Mouse (Mus musculus) stomach, embryonic 15.5 days (tissue): Measurements from ENCODE around the gene Lrrc71. TPM values are rescaled to one million over a fixed set of nuclear protein-coding genes. Genes with fewer than 3 reads are reported as not detected.
A peak's percentile ranks its signal among the peaks of the same experiment; 100 is the strongest.

Source experiments
- ATAC-seq: fragments of 200-750 bp; cut with Nextera tagmentation; 2 replicates; pipeline ENCODE4 v1.8.0; 2017; ENCODE audit warnings: low read depth, moderate number of reproducible peaks, moderate TSS enrichment; ENCODE audit not compliant: insufficient read depth, low FRiP score
- H3K27ac ChIP-seq: fragments of 300-500 bp; sonication (generic); 2 replicates; pipeline ENCODE4 v1.5.1; 2015; ENCODE audit warnings: mild to moderate bottlenecking, inconsistent platforms
- H3K27me3 ChIP-seq: fragments of 300-500 bp; sonication (generic); replicated peaks from 2 replicates; pipeline ENCODE4 v1.6.1; 2015; ENCODE audit warnings: inconsistent platforms
- H3K36me3 ChIP-seq: fragments of 300-500 bp; sonication (generic); 2 replicates; pipeline ENCODE4 v1.6.1; 2015; ENCODE audit warnings: inconsistent platforms
- H3K4me1 ChIP-seq: fragments of 300-500 bp; sonication (generic); 2 replicates; pipeline ENCODE4 v1.6.1; 2015; ENCODE audit warnings: inconsistent platforms
- H3K4me2 ChIP-seq: fragments of 300-500 bp; sonication (generic); 2 replicates; pipeline ENCODE4 v1.6.1; 2015; ENCODE audit warnings: mild to moderate bottlenecking, inconsistent platforms
- H3K4me3 ChIP-seq: fragments of 300-500 bp; sonication (generic); replicated peaks from 2 replicates; pipeline ENCODE4 v1.5.1; 2015; ENCODE audit warnings: inconsistent platforms
- H3K9ac ChIP-seq: fragments of 300-500 bp; sonication (generic); 2 replicates; pipeline ENCODE4 v1.6.1; 2015; ENCODE audit warnings: inconsistent platforms
- H3K9me3 ChIP-seq: fragments of 300-500 bp; sonication (generic); 2 replicates; pipeline ENCODE4 v1.6.1; 2016; ENCODE audit warnings: inconsistent platforms
- WGBS: fragments of 180-500 bp; shearing (Covaris S2); methylation state at CpG from one replicate; pipeline ENCODE4 v1.1.7; 2015; 5-methylcytosine and 5-hydroxymethylcytosine counted together
- polyA plus RNA-seq: library from polyadenylated mRNA; unstranded; fragments of >200 nt; fragmentation: Nextera tagmentation; extraction: Ambion mirVana; gene quantifications from 2 replicates; pipeline ENCODE4 v1.2.1, GENCODE M21; 2015

The Lrrc71 gene
- polyA plus RNA-seq, result 0.37 and 0.53 TPM in 2 replicates

GRCm38 (mm10) chr3:87748431-87748830, at the start of gene Lrrc71:
Lrrc71 (minus strand) TSS chr3:87748625.
- Histone ChIP-seq H3K4me2 (no peak within 1 kb of the TSS), H3K27ac (no peak within 1 kb of the TSS), H3K27me3 (no peaks in the 10 kb centered on the region), H3K9me3 (no peaks in the 10 kb centered on the region), H3K9ac (no peak within 1 kb of the TSS), H3K36me3 (peaks cover 7% of the 10 kb centered on the region; the same call in 1 of the 2 replicates), H3K4me3 (no peak within 1 kb of the TSS), H3K4me1 (peaks cover 10% of the 10 kb centered on the region)
- ATAC-seq, result peak; percentile 41; the same call in 1 of the 2 replicates
- 42% methylated on average over 13 of the region's 13 CpGs for WGBS

GRCm38 (mm10) chr3:87796736-87797334, 48.4 kb upstream of the Lrrc71 start, which contains the start of gene Insrr:
Insrr (plus strand) TSS chr3:87796951.
- WGBS, result 2% methylated on average over 29 of the region's 29 CpGs
- H3K9me3 ChIP-seq, result no peaks in the 10 kb centered on the region
- no peak within 1 kb of the TSS for H3K9ac ChIP-seq
- ATAC-seq, result no peak
- peak within 1 kb of the TSS; percentile 84 for H3K4me2 ChIP-seq
- H3K36me3 ChIP-seq, result no peaks in the 10 kb centered on the region
- peaks cover 32% of the 10 kb centered on the region for H3K4me1 ChIP-seq
- H3K4me3 ChIP-seq, result peak within 1 kb of the TSS; percentile 39
- H3K27ac ChIP-seq, result no peak within 1 kb of the TSS
- H3K27me3 ChIP-seq, result peaks cover 92% of the 10 kb centered on the region

- H3K4me1 ChIP-seq, result peaks cover 32% of the 10 kb centered on the region
- ATAC-seq, result no peak
- H3K4me3 ChIP-seq, result peak overlapping the region; percentile 32
- no peak overlapping the region for H3K27ac ChIP-seq
- H3K27me3 ChIP-seq, result peaks cover 95% of the 10 kb centered on the region
- peak overlapping the region; percentile 55 for H3K4me2 ChIP-seq
- WGBS, result 16% methylated on average over 33 of the region's 33 CpGs
- H3K9me3 ChIP-seq, result no peaks in the 10 kb centered on the region
- no peak overlapping the region for H3K9ac ChIP-seq
- H3K36me3 ChIP-seq, result no peaks in the 10 kb centered on the region
These were observed 47.2 kb upstream of the Lrrc71 start for GRCm38 (mm10) chr3:87795336-87796277.

- H3K27me3 ChIP-seq, result peaks cover 88% of the 10 kb centered on the region
- ATAC-seq, result 0 out of 2 replicates have a peak, but pooled peaks have one; percentile 37
These were observed 46.5 kb upstream of the Lrrc71 start, which contains the start of gene Ntrk1 for GRCm38 (mm10) chr3:87794922-87795325. Ntrk1 (minus strand) TSS chr3:87795162.

GRCm38 (mm10) chr3:87789768-87790167, 41.3 kb upstream of the Lrrc71 start:
- Histone ChIP-seq H3K4me3 (no peak overlapping the region), H3K4me2 (no peak overlapping the region), H3K27ac (no peak overlapping the region), H3K9ac (no peak overlapping the region), H3K27me3 (peaks cover 40% of the 10 kb centered on the region), H3K9me3 (no peaks in the 10 kb centered on the region), H3K4me1 (peaks cover 15% of the 10 kb centered on the region), H3K36me3 (no peaks in the 10 kb centered on the region)
- ATAC-seq, result no peak
- 38% methylated on average over 5 of the region's 5 CpGs for WGBS

More at GRCm38 (mm10) chr3:87794922-87795325, 46.5 kb upstream of the Lrrc71 start, which contains the start of gene Ntrk1:
- Histone ChIP-seq H3K27ac (no peak within 1 kb of the TSS), H3K36me3 (no peaks in the 10 kb centered on the region), H3K9ac (no peak within 1 kb of the TSS), H3K4me3 (peak within 1 kb of the TSS; percentile 32), H3K9me3 (no peaks in the 10 kb centered on the region), H3K4me1 (peaks cover 34% of the 10 kb centered on the region), H3K4me2 (peak within 1 kb of the TSS; percentile 55)
- under 1% methylated on average over 46 of the region's 47 CpGs for WGBS

- H3K27me3 ChIP-seq, result peaks cover 35% of the 10 kb centered on the region
- peaks cover 11% of the 10 kb centered on the region for H3K4me1 ChIP-seq
- no peak overlapping the region for H3K4me3 ChIP-seq
- no peak overlapping the region for H3K27ac ChIP-seq
- WGBS, result 48% methylated on average over 1 of the region's 1 CpGs
- H3K9ac ChIP-seq, result no peak overlapping the region
- peak; percentile 20; the same call in 1 of the 2 replicates for ATAC-seq
- H3K36me3 ChIP-seq, result no peaks in the 10 kb centered on the region
- no peak overlapping the region for H3K4me2 ChIP-seq
- no peaks in the 10 kb centered on the region for H3K9me3 ChIP-seq
These were observed 40.8 kb upstream of the Lrrc71 start for GRCm38 (mm10) chr3:87789248-87789647.

- Histone ChIP-seq H3K4me3 (no peak overlapping the region), H3K27ac (no peak overlapping the region), H3K27me3 (peaks cover under 1% of the 10 kb centered on the region; the same call in 1 of the 2 replicates), H3K4me2 (no peak overlapping the region), H3K4me1 (peaks cover 11% of the 10 kb centered on the region), H3K9me3 (no peaks in the 10 kb centered on the region), H3K36me3 (no peaks in the 10 kb centered on the region), H3K9ac (no peak overlapping the region)
- no peak for ATAC-seq
- 19% methylated on average over 6 of the region's 6 CpGs for WGBS
These were observed 37.3 kb upstream of the Lrrc71 start for GRCm38 (mm10) chr3:87785626-87786214.

GRCm38 (mm10) chr3:87785156-87785555, 36.7 kb upstream of the Lrrc71 start:
- no peak overlapping the region for H3K27ac ChIP-seq
- ATAC-seq, result no peak
- 53% methylated on average over 5 of the region's 5 CpGs for WGBS

GRCm38 (mm10) chr3:87783282-87784023, 35.0 kb upstream of the Lrrc71 start:
- 83% methylated on average over 25 of the region's 25 CpGs for whole genome bisulfite sequencing
- Histone ChIP-seq H3K4me2 (no peak overlapping the region), H3K9me3 (no peaks in the 10 kb centered on the region), H3K4me3 (no peak overlapping the region), H3K9ac (no peak overlapping the region), H3K27ac (no peak overlapping the region), H3K4me1 (peaks cover 10% of the 10 kb centered on the region; the same call in 1 of the 2 replicates), H3K27me3 (peaks cover 4% of the 10 kb centered on the region; the same call in 1 of the 2 replicates), H3K36me3 (no peaks in the 10 kb centered on the region)
- ATAC-seq, result no peak

More at GRCm38 (mm10) chr3:87785156-87785555, 36.7 kb upstream of the Lrrc71 start:
- no peak overlapping the region for H3K4me3 ChIP-seq
- H3K27me3 ChIP-seq, result no peaks in the 10 kb centered on the region
- no peak overlapping the region for H3K9ac ChIP-seq
- H3K4me1 ChIP-seq, result peaks cover 11% of the 10 kb centered on the region
- H3K9me3 ChIP-seq, result no peaks in the 10 kb centered on the region
- no peaks in the 10 kb centered on the region for H3K36me3 ChIP-seq
- no peak overlapping the region for H3K4me2 ChIP-seq

GRCm38 (mm10) chr3:87779086-87779485, 30.7 kb upstream of the Lrrc71 start:
- Histone ChIP-seq H3K4me3 (no peak overlapping the region), H3K9me3 (no peaks in the 10 kb centered on the region), H3K27me3 (peaks cover 17% of the 10 kb centered on the region; the same call in 1 of the 2 replicates), H3K27ac (no peak overlapping the region), H3K9ac (no peak overlapping the region), H3K4me1 (0 out of 2 replicates have a peak, but pooled peaks cover 3% of the 10 kb centered on the region), H3K36me3 (no peaks in the 10 kb centered on the region), H3K4me2 (no peak overlapping the region)
- ATAC-seq, result no peak
- 49% methylated on average over 2 of the region's 2 CpGs for WGBS

GRCm38 (mm10) chr3:87778283-87778682, 29.9 kb upstream of the Lrrc71 start:
- no peak for ATAC-seq
- no peaks in the 10 kb centered on the region for H3K9me3 ChIP-seq
- H3K27ac ChIP-seq, result no peak overlapping the region
- H3K36me3 ChIP-seq, result no peaks in the 10 kb centered on the region
- peaks cover 17% of the 10 kb centered on the region; the same call in 1 of the 2 replicates for H3K27me3 ChIP-seq
- H3K9ac ChIP-seq, result no peak overlapping the region
- WGBS, result 53% methylated on average over 23 of the region's 23 CpGs
- no peak overlapping the region for H3K4me3 ChIP-seq
- H3K4me1 ChIP-seq, result 0 out of 2 replicates have a peak, but pooled peaks cover 3% of the 10 kb centered on the region
- no peak overlapping the region for H3K4me2 ChIP-seq
